Mouse (Mus musculus): ENCODE measurements around the gene Zfp385b.

Zfp385b gene

GRCm38 (mm10) chr2:77583586-77583985 is 235.9 kb downstream of the Zfp385b start:
- DNase-seq: no peak

- DNase-seq: no peak
These were observed 242.9 kb downstream of the Zfp385b start for GRCm38 (mm10) chr2:77576571-77576970.

DNA sequence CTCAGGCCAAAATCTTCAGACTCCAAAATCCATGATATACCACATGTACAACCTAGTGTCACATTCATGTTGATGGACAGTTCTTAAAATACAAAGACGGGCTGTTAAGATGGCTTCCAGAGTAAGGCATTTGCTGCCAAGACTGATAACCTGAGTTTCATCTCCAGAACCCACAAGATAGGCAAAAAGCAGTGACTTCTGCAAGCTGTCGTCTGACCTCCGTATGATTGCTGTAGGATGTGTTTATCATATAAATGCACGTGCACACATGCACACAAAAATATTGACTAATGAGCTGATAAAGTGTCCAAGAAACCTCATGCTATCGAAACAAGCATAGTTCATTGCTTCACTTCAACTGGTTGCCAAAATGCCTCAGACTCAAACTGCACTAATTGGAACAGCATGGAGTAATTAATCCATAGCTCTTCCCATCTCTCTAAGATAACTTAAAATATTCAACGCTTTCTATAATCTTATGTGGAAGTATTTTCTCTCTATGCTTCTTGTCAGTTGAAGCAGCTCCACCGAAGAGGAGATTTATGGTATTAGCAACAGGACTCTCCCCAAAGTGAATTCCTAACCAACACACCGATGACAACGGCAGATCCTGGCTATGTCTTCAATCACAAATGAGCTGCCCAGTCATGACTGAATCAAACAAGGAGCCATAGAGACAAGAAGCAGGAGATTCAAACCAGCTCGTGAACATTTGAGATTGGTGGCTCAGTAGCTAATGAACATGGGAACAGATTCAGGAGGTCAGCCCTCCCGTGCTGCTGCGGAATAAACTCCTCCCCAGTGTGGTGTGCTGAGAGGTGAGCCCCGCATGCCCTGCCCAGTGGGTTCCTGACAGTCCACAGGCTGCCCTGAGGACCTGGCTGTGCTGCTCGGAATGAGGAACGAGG is 251.7 kb downstream of the Zfp385b start:
- no peak for DNase-seq

DNA sequence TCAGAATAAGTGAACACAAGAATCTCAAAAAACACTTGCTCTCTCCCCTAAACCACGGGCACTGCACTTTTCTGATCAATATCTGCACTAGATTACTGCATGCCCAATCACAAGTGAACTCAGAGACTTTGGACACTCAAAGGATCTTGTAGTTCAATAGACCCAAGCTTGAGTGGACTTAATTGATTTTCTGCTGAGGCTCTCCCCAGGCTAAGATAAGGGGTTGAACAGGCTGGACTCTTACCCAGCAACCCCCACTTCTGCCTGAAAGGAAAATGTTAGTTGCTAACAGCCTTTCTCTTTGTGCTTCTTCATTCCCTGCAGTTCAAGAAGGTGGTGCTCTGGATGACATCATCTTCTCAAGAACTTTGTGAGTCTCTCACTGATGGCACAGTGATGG is 255.7 kb downstream of the Zfp385b start:
- no peak for DNase-seq

DNA sequence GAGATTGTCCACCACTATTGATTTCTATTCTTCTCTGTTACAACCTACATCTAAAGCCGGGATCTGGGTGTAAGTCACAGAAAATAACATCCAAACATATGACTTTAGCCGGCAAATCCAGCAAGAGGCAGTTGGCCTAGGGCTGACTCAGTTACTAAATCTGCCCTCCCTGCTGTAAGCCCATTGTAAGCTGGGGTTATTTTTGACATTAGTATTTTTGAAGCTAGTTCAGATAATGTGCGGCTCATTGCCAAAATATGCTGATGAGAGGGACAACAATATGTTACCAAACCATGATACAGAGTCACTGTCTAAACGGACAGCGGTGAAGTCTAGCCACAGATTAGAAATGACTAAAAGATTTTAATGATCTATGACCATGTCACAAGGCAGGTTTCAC is 257.5 kb downstream of the Zfp385b start:
- no peak for DNase-seq

- DNase-seq: no peak
These were observed 262.5 kb downstream of the Zfp385b start for GRCm38 (mm10) chr2:77556938-77557337.

DNA sequence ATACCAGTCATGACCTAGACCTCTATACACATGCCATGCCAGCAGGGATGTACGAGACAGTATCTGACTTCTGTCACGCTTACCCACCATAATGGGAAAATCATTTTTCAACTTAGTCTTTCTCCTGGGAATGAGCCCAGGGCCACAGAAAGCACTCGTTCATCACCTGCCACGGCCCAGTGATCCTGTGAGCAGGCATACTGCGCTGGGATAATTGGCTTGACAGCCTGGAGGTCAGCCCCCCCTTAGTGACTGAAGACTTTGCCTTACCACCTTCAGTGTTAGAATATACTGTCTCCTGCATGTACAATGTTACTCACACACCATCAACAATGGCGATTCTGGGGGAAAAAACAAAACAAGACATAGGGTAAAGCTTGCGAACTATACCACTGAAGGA is 263.5 kb downstream of the Zfp385b start:
- DNase-seq: no peak

GRCm38 (mm10) chr2:77552675-77553074 is 266.8 kb downstream of the Zfp385b start:
- no peak for DNase-seq

DNA sequence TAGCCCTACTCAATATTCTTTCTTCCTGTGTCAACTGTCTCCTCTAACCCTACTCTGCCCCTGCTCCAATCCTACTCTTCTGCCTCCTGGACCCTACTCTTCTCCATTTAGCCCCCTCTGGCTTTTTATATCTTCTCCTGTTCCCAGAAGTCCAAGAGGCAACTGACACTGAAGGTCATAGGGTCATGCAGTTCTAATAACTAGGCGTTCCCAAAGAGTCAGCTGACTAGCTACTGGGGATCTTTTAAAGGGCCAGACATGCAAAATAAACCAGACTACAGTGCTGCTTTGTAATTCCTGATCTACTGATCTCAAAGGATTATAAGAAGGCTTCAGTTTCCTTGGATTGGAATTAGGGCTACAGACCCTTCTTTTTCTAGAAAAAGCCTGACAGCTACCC is 276.1 kb downstream of the Zfp385b start:
- DNase-seq: no peak

DNA sequence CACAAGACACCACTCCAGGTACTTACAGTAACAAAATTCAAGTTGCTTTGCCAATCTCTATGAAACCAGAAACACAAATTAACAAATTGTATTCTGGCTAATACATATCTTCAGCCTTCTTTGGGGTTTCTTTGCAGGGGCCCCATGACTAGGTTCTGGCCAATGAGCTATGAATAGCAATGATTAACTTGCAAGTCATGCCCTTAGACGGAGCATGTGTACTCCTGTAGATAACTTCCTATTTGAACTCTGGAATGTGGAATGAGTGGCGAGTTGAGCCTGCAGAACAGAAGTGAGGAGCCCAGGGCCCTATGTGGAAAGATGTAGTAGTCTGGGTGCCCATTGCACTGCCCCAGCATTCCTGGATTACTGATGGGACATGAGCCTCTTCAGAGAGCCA is 276.8 kb downstream of the Zfp385b start:
- no peak for DNase-seq

GRCm38 (mm10) chr2:77541681-77542080 is 277.8 kb downstream of the Zfp385b start:
- DNase-seq: no peak

DNA sequence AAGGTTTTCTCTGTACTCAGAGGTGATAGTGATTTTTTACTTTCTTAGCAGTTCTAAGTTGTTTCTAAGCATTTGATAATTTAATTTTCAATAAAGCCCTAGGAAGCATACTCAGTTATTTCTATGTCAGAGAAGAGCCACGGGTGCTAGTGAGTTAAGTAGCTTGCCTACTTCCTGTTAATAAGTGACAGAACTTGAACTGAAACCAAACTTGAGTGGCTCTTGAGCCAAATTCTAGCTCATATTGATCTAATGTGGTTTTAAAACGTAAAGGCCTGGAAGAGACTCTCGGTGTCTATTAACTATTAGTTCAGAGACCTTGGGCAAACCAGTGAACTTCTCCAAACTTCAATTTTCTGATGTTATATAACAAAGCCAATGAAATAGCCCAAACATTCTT is 278.6 kb downstream of the Zfp385b start:
- DNase-seq: no peak

- no peak for DNase-seq
These were observed 282.9 kb downstream of the Zfp385b start for GRCm38 (mm10) chr2:77536556-77536955.

DNA sequence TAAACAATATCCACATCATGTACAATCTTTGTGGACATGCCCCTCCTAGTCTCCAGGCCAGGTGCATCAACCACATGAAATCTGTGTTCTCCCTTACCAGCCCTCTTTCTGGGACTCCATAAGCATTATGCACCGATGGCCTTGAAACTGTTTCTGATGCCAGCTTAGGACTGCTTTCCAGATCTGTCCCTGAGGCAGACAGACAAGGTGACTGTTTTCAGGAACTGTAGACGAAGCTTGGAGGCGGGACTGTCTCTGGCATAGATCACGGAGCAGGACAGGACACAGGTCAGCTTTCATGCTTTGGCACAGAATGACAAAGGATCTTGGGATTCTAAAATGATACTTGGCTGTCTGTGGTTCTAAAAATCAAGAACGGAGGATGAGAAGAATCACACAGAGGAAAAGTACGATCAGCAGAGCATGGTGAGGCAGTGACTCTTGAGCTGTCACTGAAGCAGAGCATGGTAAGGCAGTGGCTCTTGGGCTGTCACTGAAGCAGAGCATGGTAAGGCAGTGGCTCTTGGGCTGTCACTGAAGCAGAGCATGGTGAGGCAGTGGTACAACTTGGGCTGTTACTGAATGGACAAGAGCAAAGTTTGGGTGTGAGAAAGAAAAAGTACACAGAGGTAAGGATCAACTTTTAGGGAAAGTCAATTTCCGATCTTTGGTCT is 291.2 kb downstream of the Zfp385b start:
- no peak for DNase-seq

- DNase-seq: no peak
These were observed 291.8 kb downstream of the Zfp385b start for GRCm38 (mm10) chr2:77527616-77528015.

DNA sequence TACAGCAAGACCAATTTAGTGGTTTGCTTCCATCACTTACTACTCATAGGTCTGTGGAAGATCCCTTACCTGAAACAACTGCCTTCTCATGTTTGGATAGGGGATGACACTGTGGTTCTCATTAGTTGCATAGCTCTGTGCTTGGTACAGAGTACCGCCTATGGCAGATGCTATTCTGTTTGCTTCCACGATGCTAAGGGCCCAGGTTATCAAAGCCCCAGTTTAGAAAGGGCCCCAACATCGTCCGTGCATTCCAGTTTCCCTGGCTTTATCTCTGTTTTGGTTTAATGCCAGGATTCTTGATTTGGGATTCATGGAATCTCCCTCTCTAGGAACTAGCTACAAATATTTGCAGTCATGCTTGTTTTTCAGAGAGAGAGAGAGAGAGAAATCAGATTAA is 292.6 kb downstream of the Zfp385b start:
- no peak for DNase-seq

- DNase-seq: no peak
These were observed 293.1 kb downstream of the Zfp385b start for GRCm38 (mm10) chr2:77526301-77526700.

DNA sequence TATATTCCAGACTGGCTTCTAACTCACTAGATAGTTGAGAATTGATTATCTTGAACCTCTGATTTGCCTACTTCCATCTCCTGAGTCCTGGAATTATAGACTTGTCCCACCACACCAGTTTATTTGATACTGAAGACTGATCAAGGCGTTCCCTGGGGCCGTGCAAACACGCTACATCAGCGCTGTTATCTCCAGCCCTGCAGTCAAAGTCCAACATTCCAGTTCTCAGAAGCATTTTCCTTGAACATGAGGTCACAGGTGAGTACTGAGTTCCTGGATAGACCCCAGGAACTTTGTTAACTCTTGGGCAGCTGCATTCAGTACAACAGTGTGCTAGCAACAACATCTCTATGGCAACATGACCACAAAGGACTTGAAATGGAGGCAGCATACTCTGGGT is 297.2 kb downstream of the Zfp385b start:
- no peak for DNase-seq

GRCm38 (mm10) chr2:77519341-77519740 is 300.1 kb downstream of the Zfp385b start:
- DNase-seq: no peak

GRCm38 (mm10) chr2:77518693-77519092 is 300.7 kb downstream of the Zfp385b start:
- no peak for DNase-seq

DNA sequence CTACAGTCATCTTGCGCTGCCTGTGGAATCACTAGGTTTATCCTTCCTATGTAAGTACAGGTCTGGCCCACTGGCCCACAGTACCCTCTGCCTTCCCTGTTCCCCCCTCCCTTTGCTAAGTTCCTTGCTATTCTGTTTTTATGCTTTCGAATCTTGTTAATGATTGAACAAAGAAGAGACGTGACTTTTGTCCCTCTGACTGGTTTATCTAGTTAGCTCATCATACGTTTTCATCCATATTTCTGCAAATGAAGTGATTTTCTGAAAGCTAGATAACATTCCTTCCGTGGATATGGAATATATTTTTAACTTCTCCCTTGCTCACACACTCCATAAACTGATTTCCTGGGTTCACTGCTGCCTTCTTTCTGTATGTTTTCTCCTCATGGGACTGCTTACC is 302.8 kb downstream of the Zfp385b start:
- no peak for DNase-seq

GRCm38 (mm10) chr2:77515654-77516053 is 303.8 kb downstream of the Zfp385b start:
- DNase-seq: no peak

GRCm38 (mm10) chr2:77515011-77515410 is 304.4 kb downstream of the Zfp385b start:
- DNase-seq: no peak

GRCm38 (mm10) chr2:77514476-77514875 is 305.0 kb downstream of the Zfp385b start:
- no peak for DNase-seq

Data from thymus, postnatal 14 days (tissue).